Mouse (Mus musculus) cortical plate, adult 2 months (tissue): ENCODE measurements around the gene Dagla. TPM values are rescaled to one million over a fixed set of nuclear protein-coding genes. Genes with fewer than 3 reads are reported as not detected.

Source experiments
- H3K27ac ChIP-seq: fragments of 200-500 bp; 2 replicates; pipeline ENCODE4 v1.5.1; 2012; ENCODE audit warnings: low read length, control low read depth, inconsistent platforms; ENCODE audit not compliant: insufficient read depth
- H3K4me1 ChIP-seq: fragments of 200-500 bp; 2 replicates; pipeline ENCODE4 v1.6.1; 2011; ENCODE audit warnings: low read length; ENCODE audit not compliant: control insufficient read depth, insufficient read depth
- H3K4me3 ChIP-seq: fragments of 200-500 bp; 2 replicates; pipeline ENCODE4 v1.5.1; 2011; ENCODE audit warnings: mild to moderate bottlenecking, low read length, control low read depth; ENCODE audit not compliant: insufficient read depth
- CTCF ChIP-seq: fragments of 200-500 bp; IDR thresholded peaks from 2 replicates; pipeline ENCODE4 v1.5.1; 2011; ENCODE audit warnings: mild to moderate bottlenecking, control low read depth, low read length; ENCODE audit not compliant: insufficient read depth; ENCODE audit errors: extremely low read depth
- POLR2A ChIP-seq: fragments of 200-500 bp; IDR thresholded peaks from 2 replicates; pipeline ENCODE4 v1.6.1; 2011; ENCODE audit warnings: mild to moderate bottlenecking, low read length, control low read depth; ENCODE audit not compliant: insufficient read depth; ENCODE audit errors: extremely low read depth
- polyA plus RNA-seq: library from polyadenylated mRNA; depleted of rRNA; stranded (reverse); fragments of >200 nt; gene quantifications from 2 replicates; pipeline ENCODE4 v1.2.3, GENCODE M21; 2012

Gene Dagla
- polyA plus RNA-seq, 1 experiment, result 69.9 TPM

DNA sequence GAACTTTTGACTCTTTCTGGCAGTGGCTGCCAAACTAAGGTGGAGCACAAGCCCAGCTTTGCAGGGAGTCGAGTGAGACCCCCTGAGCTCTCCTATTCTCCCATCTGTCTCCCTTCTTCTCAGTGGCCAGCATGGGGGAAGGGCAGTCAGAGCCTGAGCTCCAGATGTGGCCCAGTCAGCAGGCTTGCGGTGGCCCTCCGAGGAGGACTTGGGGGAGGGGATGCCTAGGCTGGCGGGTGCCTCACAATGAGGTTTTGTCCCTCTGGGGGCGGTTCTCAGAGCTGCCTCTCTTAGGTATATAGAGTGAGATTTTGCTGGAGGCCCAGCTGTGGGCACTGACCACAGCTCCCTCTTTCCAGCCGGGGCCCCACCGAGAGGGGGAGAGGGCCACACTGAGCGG lies 61.8 kb downstream of the Dagla start:
- Histone ChIP-seq H3K4me3 (no peak overlapping the region), H3K4me1 (no peaks in the 10 kb centered on the region), H3K27ac (no peak overlapping the region)
- TF ChIP-seq CTCF (no peak), POLR2A (no peak)

DNA sequence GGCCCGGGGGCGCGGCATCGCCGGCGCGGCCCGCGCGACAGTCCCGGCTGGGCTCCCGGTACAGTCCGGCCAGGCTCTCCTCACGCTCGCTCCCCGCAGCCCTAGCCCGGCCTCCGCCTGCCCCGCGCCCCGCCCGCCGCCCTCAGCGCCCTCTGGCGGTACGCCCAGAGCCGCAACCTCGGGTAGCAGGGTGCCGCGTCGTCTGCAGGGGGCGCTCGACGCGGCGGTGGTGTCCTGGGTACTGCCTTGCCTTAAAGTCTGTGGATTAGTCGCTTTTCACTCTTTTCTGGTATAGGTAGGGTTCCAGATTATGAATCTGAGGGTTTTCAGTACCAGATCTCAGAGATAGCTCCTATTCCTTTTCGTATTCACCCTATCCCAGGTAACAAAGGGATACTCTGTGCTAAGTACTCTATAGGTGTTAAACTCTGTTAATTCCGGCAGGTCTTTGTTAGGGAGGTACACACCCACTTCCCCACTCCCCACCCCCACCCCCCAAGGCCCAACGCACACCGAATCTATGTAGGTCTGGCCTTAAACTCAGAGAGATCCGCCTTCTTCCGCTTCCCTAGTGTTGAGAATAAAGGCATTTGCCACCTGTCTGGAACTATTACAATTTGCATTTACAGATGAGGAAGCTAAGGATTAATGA lies 63.9 kb downstream of the Dagla start, which contains the start of gene Myrf:
Myrf (minus strand) TSS at position 95 of the 652 bp plus-strand sequence.
- Histone ChIP-seq H3K27ac (peak within 1 kb of the TSS; percentile 54; the same call in 1 of the 2 replicates), H3K4me3 (peak within 1 kb of the TSS; percentile 22), H3K4me1 (no peaks in the 10 kb centered on the region)
- TF ChIP-seq POLR2A, result no peak
- peak; percentile 68 for TF ChIP-seq CTCF

DNA sequence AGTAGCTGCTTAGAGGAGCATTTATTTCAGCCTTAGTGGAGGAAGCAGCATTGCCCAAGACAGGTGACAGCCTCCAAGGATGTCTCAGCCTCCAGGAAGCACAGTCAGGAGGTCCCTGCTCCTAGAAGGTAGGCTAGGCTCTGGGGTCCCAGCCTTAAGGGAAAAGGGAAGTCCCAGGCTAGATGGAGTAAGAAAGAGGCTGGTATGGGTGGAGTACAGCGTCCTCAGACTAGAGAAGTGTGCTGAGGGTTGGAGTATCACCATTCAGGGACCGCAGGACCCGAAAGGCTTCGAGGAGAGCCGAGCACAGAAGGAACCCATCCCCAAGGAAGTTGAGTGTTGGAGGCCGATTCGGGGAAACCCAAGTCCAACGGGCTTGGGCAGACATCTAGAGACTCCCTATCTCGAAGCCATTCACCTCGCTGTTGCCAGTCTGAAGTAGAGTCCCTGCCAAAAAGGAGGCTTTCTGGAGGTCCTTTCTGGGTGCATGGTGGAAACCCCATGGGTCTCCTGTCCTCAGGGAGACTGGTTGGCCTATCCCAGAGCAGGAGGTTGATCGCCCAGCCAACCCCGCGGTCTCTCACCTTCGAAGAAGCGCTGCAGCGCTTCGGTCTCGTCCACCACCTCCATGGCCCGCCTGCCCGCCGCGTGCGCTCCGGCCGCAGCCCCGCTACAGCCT lies 64.6 kb downstream of the Dagla start:
- H3K27ac ChIP-seq, result peak overlapping the region; percentile 54; the same call in 1 of the 2 replicates
- no peak for TF ChIP-seq POLR2A
- no peak for TF ChIP-seq CTCF
- H3K4me1 ChIP-seq, result no peaks in the 10 kb centered on the region
- H3K4me3 ChIP-seq, result peak overlapping the region; percentile 22

DNA sequence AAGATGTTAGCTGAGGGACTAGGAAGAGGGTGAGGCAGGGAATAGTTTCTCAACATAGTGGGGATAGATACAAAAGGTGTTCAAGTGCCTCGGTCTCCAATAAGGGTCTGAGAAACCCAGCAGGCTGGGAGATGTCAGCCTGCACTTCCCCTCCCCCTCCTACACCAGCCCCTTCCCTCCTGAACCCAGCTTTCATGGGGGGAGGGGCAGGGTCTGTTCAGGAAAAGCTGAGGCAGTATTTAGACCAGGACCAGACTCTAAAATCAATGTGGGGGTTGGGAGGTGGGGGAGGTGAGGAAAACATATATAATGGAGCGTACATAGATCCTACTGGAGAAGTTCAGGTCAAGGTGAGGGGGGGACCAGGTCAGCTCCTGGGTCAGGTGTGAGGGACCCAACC lies 65.3 kb downstream of the Dagla start:
- 0 out of 2 replicates have a peak overlapping the region, but pooled peaks have one; percentile 54 for H3K27ac ChIP-seq
- H3K4me1 ChIP-seq, result no peaks in the 10 kb centered on the region
- TF ChIP-seq CTCF (no peak), POLR2A (no peak)
- no peak overlapping the region; the same call in 1 of the 2 replicates for H3K4me3 ChIP-seq

DNA sequence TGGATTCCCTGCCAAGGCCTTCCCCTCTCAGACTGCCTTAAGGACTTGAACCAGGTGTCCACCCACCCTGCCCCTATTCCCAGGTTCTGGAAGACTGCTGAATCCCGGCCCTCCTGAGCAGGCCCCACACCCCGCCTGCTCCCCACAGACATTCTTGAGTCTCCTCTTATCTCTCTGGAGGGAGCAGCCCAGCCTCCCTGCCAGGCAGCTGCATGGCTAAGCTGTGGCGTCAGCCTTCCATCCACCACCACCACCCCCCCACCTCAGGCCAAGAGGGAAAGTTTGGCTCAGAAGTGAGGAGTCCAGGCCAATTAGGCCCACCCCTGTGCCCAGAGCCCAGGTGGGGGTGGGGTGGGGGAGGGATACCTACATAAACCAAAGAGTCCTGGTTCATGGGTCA lies 66.2 kb downstream of the Dagla start:
- TF ChIP-seq CTCF (no peak), POLR2A (no peak)
- no peaks in the 10 kb centered on the region for H3K4me1 ChIP-seq

DNA sequence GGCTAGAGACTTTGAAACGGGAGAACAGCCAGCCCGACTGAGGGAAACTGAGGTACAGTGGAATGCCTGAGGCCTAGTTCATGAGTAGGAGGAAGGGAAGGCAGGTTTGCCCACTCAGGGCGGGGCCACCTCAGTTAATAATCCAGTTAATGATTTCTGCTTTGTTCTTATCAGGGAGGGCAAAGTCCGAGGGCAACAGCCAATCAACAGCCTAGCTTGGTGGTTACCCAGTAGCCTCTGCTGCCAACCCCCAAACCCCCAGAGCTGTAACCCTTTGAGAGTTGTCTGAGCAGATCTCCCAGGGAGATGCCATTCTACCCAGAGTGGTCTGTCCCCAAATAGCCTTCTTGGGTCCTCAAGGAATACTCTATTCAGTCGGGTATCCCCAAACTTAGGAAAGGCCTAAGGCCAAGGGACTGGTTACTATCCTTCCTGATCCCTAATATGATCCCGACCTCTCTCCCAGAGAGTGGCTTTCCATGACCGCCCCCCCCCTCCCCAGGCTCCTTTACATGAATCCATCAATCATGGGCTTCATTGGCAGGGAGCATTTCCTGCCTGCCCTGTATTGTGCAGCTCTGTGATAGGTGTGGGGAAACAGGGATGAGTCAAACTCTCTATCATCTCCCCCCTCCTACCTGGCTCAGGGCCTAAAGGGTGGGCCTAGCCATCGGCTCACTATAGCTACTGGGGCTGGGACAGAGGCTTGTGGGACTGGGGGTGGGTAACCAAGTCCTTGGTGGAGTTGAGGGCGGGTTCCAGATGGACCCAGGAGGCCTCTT lies 68.7 kb downstream of the Dagla start:
- Histone ChIP-seq H3K4me1 (no peaks in the 10 kb centered on the region), H3K4me3 (no peak overlapping the region), H3K27ac (no peak overlapping the region)
- no peak for TF ChIP-seq CTCF
- no peak for TF ChIP-seq POLR2A

More for the DNA sequence above, 66.2 kb downstream of the Dagla start:
- Histone ChIP-seq H3K4me3 (no peak overlapping the region), H3K27ac (peak overlapping the region; percentile 32; the same call in 1 of the 2 replicates)

DNA sequence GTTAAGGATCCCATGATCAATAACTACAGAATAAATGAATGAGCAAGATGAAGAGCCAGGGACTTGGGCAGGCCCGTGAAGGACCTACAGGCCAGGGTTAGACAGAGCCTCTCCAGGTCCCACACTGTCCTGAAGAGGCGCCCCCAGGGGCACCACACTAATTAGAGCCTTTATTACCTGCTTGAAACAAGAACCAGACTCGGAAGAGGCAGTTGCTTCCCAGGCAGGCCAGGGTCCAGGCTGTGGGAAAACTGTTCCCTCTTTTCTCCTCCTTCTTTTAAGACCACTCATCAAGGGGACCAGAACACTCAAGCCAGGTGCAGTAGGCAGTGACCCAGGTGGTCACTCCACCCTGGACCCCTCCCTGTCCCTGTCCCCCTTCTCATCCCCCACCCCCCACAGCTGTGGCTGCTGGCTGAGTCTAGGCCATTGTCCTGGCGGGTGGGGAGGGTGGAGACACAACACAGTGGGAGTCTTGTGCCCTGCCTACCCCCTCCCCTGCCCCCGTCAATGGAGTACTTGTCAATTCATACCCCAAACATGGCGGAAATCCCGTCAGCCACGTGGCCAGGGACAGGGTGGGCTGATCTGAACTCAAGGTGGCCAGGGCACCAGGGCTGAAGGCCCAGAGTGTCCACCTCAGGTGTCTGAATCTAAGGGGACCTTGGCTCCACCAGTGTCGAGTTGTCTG lies 72.2 kb downstream of the Dagla start:
- Histone ChIP-seq H3K4me3 (no peak overlapping the region), H3K27ac (peak overlapping the region; percentile 12; the same call in 1 of the 2 replicates)
- TF ChIP-seq POLR2A (no peak), CTCF (no peak)

DNA sequence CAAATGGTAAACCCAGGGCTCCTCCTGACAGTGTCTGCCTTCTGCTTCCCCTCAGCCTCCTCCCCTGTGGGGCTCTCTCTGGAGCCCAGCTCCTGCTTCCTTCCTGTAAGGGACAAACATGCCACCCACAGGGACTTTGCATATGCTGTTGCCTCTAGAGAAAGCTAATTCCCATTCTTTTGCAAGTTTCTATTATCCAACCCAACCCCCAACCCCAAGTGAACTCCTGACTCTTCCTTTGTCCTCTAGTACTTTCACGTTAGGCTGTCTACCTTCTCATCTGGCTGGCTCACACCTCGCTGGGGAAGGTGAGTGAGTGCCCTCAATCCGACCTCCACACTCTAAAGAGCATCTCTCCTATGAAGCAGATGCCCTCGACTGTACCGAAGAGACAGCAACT lies 72.8 kb downstream of the Dagla start:
- TF ChIP-seq CTCF, result no peak
- no peak overlapping the region for H3K4me3 ChIP-seq
- H3K27ac ChIP-seq, result peak overlapping the region; percentile 34; the same call in 1 of the 2 replicates
- no peaks in the 10 kb centered on the region for H3K4me1 ChIP-seq

More for the DNA sequence above, 72.2 kb downstream of the Dagla start:
- H3K4me1 ChIP-seq, result no peaks in the 10 kb centered on the region

DNA sequence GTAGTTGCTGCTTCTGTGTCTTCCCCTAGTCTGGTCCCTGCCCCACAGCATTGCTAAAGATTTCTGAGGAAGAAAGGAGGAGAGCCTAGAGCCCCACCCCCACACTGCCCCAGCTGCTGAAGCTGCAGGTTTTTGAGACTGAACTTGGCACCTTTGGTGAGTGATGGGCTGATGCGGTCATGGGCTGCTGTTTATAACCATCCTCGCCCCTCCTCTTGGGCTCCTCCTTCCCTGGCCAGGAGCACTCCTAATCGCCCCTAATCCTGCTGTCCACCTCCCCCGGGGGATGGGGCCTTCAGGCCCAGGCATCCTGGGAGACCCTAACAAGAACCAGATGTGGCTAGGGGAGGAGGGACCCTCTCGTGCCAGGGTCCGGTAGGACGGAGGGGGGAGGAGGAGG lies 73.7 kb downstream of the Dagla start:
- TF ChIP-seq POLR2A (no peak), CTCF (no peak)
- H3K4me3 ChIP-seq, result no peak overlapping the region
- no peak overlapping the region for H3K27ac ChIP-seq
- H3K4me1 ChIP-seq, result no peaks in the 10 kb centered on the region
